Mouse (Mus musculus): Measurements from ENCODE around the gene Map4k1. TPM values are rescaled to one million over a fixed set of nuclear protein-coding genes. Genes with fewer than 3 reads are reported as not detected.

Gene Map4k1
- polyA plus RNA-seq (2012; fragmentation: generic; extraction: Trizol): under 1 TPM; 0.34 to 0.71 TPM

GRCm38 (mm10) chr7:28981651-28982273 is at the start of gene Map4k1, which contains the start of gene Eif3k:
Gene Map4k1 (plus strand): TSS chr7:28982050.
Gene Eif3k (minus strand): TSS chr7:28981864.

GRCm38 (mm10) chr7:28961927-28962670 is 19.8 kb upstream of the Map4k1 start, which contains the start of gene Actn4:
Gene Actn4 (minus strand): TSS chr7:28962340.

Other genes with a start within 250 kb of the Map4k1 start
- gene Mrps12, start 240.2 kb upstream of the Map4k1 start, polyA plus RNA-seq (2012; fragmentation: generic; extraction: Trizol): 100 to 1,000 TPM; 146 to 201 TPM
- gene Sars2, start 240.1 kb upstream of the Map4k1 start, polyA plus RNA-seq (2012; fragmentation: generic; extraction: Trizol): 10 to 100 TPM; 10.5 to 14.6 TPM
- gene Ccer2, start 225.9 kb upstream of the Map4k1 start, polyA plus RNA-seq (2012; fragmentation: generic; extraction: Trizol): not detected
- 100 to 1,000 TPM in 1 of 2 experiments, 10 to 100 TPM in 1; 54.4 to 105 TPM for gene Sirt2, start 215.3 kb upstream of the Map4k1 start, polyA plus RNA-seq (2012; fragmentation: generic; extraction: Trizol)
- gene Nfkbib, start 214.5 kb upstream of the Map4k1 start, polyA plus RNA-seq (2012; fragmentation: generic; extraction: Trizol): 10 to 100 TPM; 35.1 to 38.9 TPM
- under 1 TPM; 0.05 to 0.70 TPM for gene Rinl, start 193.1 kb upstream of the Map4k1 start, polyA plus RNA-seq (2012; fragmentation: generic; extraction: Trizol)
- 100 to 1,000 TPM; 106 to 235 TPM for gene Hnrnpl, start 173.5 kb upstream of the Map4k1 start, polyA plus RNA-seq (2012; fragmentation: generic; extraction: Trizol)
- 100 to 1,000 TPM in 1 of 2 experiments, 10 to 100 TPM in 1; 75.3 to 378 TPM for gene Ech1, start 156.8 kb upstream of the Map4k1 start, polyA plus RNA-seq (2012; fragmentation: generic; extraction: Trizol)
- gene Lgals4, start 148.2 kb upstream of the Map4k1 start, polyA plus RNA-seq (2012; fragmentation: generic; extraction: Trizol): 1 to 10 TPM in 1 of 2 experiments, not detected in 1; 7.4 TPM
- 1 to 10 TPM in 1 of 2 experiments, under 1 TPM in 1; 0.15 to 2.3 TPM for gene Lgals7, start 118.2 kb upstream of the Map4k1 start, polyA plus RNA-seq (2012; fragmentation: generic; extraction: Trizol)
- under 1 TPM; 0.54 to 0.87 TPM for gene Capn12, start 100.6 kb upstream of the Map4k1 start, polyA plus RNA-seq (2012; fragmentation: generic; extraction: Trizol)
- 100 to 1,000 TPM; 187 to 244 TPM for gene Actn4, start 19.7 kb upstream of the Map4k1 start, polyA plus RNA-seq (2012; fragmentation: generic; extraction: Trizol)
- gene Eif3k, start 186 bp upstream of the Map4k1 start, polyA plus RNA-seq (2012; fragmentation: generic; extraction: Trizol): 100 to 1,000 TPM; 425 to 605 TPM
- gene Ryr1, start 143.1 kb downstream of the Map4k1 start, polyA plus RNA-seq (2012; fragmentation: generic; extraction: Trizol): under 1 TPM; 0.02 to 0.04 TPM
- under 1 TPM in 1 of 2 experiments, not detected in 1; 0.02 TPM for gene Rasgrp4, start 152.8 kb downstream of the Map4k1 start, polyA plus RNA-seq (2012; fragmentation: generic; extraction: Trizol)
- gene Fam98c, start 174.2 kb downstream of the Map4k1 start, polyA plus RNA-seq (2012; fragmentation: generic; extraction: Trizol): 1 to 10 TPM; 2.5 to 4.0 TPM
- 1 to 10 TPM; 1.1 to 4.8 TPM for gene Ggn, start 188.2 kb downstream of the Map4k1 start, polyA plus RNA-seq (2012; fragmentation: generic; extraction: Trizol)
- gene Spred3, start 188.4 kb downstream of the Map4k1 start, polyA plus RNA-seq (2012; fragmentation: generic; extraction: Trizol): 1 to 10 TPM; 1.5 to 3.9 TPM
- 100 to 1,000 TPM; 164 to 202 TPM for gene Psmd8, start 198.7 kb downstream of the Map4k1 start, polyA plus RNA-seq (2012; fragmentation: generic; extraction: Trizol)
- under 1 TPM in 1 of 2 experiments, not detected in 1; 0.01 TPM for gene Catsperg1, start 232.0 kb downstream of the Map4k1 start, polyA plus RNA-seq (2012; fragmentation: generic; extraction: Trizol)